Mouse (Mus musculus): Measurements from ENCODE around the gene Stxbp5.

DNA sequence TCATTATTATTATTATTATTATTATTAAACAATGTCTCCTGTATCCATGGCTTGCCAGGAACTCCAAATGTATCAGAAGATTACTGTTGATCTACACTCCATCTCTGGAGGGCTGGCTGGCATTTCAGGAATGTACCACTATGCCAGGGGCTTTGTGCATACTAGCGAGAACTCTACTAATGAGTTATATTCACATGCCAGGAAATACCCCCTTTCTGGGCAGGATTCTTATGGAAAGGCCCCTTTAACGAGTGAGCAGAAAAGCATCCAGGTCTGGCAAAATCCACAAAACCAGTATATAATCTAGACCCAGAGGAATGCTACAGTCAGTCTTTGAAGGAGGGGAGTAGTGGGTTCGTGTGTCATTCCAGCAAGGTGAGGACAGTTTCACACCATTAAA, 167.0 kb downstream of the Stxbp5 start:
- TF ChIP-seq CTCF (IDR thresholded peaks at IDR 0.05; ENCODE audit: insufficient read depth, low read length) (no peak), POLR2A (IDR thresholded peaks at IDR 0.05; ENCODE audit: borderline replicate concordance, extremely low read depth, low read depth, low read length) (no peak)

Data from lung, adult 2 months (tissue).